Mouse (Mus musculus) fibroblast of lung, adult 2 months (primary cell): Measurements from ENCODE around the gene Olfr70.
A peak's percentile ranks its signal among the peaks of the same experiment; 100 is the strongest.

Experiments used
- DNase-seq: peaks from one replicate; pipeline ENCODE4 v3.0.0-alpha.2; 2011; ENCODE audit warnings: low read depth

Olfr70 gene

GRCm38 (mm10) chr4:43711821-43712220 lies 11.2 kb upstream of the Olfr70 start:
- no peak for DNase-seq

- no peak for DNase-seq
Measured at GRCm38 (mm10) chr4:43709869-43710268, 9.3 kb upstream of the Olfr70 start, which contains the start of gene Olfr71. TSS of gene Olfr71 (minus strand) at chr4:43710255.

GRCm38 (mm10) chr4:43705991-43706390 lies 5.4 kb upstream of the Olfr70 start:
- DNase-seq, result no peak

- DNase-seq, result no peak
Measured at GRCm38 (mm10) chr4:43703851-43704250, 3.2 kb upstream of the Olfr70 start.

- no peak for DNase-seq
Measured at GRCm38 (mm10) chr4:43703439-43703838, 2.8 kb upstream of the Olfr70 start.

- no peak for DNase-seq
Measured at GRCm38 (mm10) chr4:43696561-43696960, 4.0 kb downstream of the Olfr70 start.

GRCm38 (mm10) chr4:43695249-43695671 lies 5.3 kb downstream of the Olfr70 start:
- no peak for DNase-seq

GRCm38 (mm10) chr4:43694439-43695248 lies 6.0 kb downstream of the Olfr70 start:
- DNase-seq, result no peak

- DNase-seq, result no peak
Measured at GRCm38 (mm10) chr4:43693806-43694241, 6.8 kb downstream of the Olfr70 start.

- DNase-seq, result no peak
Measured at GRCm38 (mm10) chr4:43691026-43691425, 9.6 kb downstream of the Olfr70 start.

GRCm38 (mm10) chr4:43690021-43690420 lies 10.6 kb downstream of the Olfr70 start:
- DNase-seq, result no peak

- no peak for DNase-seq
Measured at GRCm38 (mm10) chr4:43679416-43680043, 21.1 kb downstream of the Olfr70 start.

GRCm38 (mm10) chr4:43678541-43678940 lies 22.1 kb downstream of the Olfr70 start:
- no peak for DNase-seq

GRCm38 (mm10) chr4:43675608-43676007 lies 25.0 kb downstream of the Olfr70 start:
- DNase-seq, result no peak

GRCm38 (mm10) chr4:43674974-43675373 lies 25.6 kb downstream of the Olfr70 start:
- no peak for DNase-seq

GRCm38 (mm10) chr4:43673703-43674102 lies 26.9 kb downstream of the Olfr70 start:
- no peak for DNase-seq

GRCm38 (mm10) chr4:43672070-43672469 lies 28.5 kb downstream of the Olfr70 start:
- peak; percentile 57 for DNase-seq

GRCm38 (mm10) chr4:43669428-43669794 lies 31.2 kb downstream of the Olfr70 start:
- no peak for DNase-seq

- DNase-seq, result peak; percentile 51
Measured at GRCm38 (mm10) chr4:43668782-43669427, 31.7 kb downstream of the Olfr70 start, which contains the start of the genes Tmem8b and Fam221b. TSS of gene Tmem8b (plus strand) at chr4:43668971. TSS of gene Fam221b (minus strand) at chr4:43669145.

GRCm38 (mm10) chr4:43666412-43666811 lies 34.2 kb downstream of the Olfr70 start:
- DNase-seq, result no peak

GRCm38 (mm10) chr4:43657146-43657545 lies 43.5 kb downstream of the Olfr70 start:
- DNase-seq, result no peak

GRCm38 (mm10) chr4:43656339-43657109 lies 44.1 kb downstream of the Olfr70 start, which contains the start of gene Hint2:
TSS of gene Hint2 (minus strand) at chr4:43656466.
- peak; percentile 95 for DNase-seq
